Mouse (Mus musculus) regulatory T cell (primary cell): ENCODE data around the gene Wdr34.

ENCODE experiments used
- in situ Hi-C: fragments of 300-600 bp; cut with MboI, MseI; formaldehyde crosslinking; loops from one replicate; pipeline ENCODE4 v1.15.1; 2025; ENCODE audit warnings: high pct_unique_total_duplicates

Wdr34 gene

GRCm38 (mm10) chr2:30037762-30038161 is 10.9 kb downstream of the Wdr34 start:
- in situ Hi-C loops = no loop called here

DNA sequence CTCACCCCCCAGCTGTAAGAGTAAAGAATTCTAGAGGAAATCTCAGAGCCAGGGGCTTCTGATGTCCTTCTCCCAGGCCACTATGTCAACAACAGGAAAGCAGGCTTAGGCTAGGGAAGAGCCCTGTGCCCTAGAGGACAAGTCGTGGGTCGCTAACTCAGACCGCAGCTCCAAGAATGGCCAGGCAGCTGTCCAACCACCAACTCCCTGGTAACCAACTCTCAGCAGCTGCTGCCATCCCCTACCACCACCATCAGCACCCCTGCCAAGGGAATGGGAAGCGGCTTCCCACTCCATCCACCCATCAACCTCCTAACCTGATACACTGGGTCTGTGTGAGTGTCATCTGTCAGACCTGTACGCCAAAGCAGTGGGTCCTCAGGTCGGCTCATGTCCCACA is 15.7 kb downstream of the Wdr34 start:
- in situ Hi-C loops = no loop called here

GRCm38 (mm10) chr2:30032244-30032846 is 16.3 kb downstream of the Wdr34 start:
- in situ Hi-C loops = no loop called here

DNA sequence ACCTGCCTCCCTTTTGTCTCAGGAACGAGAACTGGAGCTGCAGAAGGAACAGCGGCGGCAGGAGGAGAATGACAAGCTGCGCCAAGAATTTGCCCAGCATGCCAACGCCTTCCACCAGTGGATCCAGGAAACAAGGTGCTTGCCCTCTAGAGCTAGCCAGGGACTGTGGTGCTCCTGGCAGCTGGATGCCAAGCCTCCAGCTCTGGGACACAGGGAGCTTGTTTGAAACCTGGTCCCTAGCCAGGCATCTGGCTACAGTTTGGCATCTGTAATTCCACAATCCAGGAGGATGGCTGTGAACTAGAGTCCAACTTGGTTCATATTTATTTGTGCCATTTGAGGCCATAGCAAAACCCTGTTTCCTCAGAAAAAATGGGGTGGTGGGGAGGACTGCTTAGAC is 21.7 kb downstream of the Wdr34 start:
- in situ Hi-C loops = no loop called here

DNA sequence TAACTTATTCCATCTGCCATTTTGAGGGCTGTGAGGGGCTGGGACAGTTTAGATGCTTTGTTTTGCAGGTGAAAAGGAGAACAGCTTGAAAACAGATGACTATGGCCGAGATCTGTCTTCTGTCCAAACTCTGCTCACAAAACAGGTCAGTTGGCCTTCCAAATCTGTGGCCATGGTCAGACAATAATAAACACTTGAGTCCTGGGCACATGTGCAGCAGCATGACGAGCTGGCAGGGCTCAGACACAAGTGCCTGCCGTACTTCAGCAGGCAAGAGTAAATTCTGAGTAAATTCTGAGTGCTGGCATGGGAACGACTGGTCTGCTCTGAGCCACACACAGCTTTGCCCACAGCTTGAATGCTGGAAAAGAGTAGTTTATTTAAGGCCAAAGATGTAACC is 23.2 kb downstream of the Wdr34 start:
- in situ Hi-C loops = no loop called here

DNA sequence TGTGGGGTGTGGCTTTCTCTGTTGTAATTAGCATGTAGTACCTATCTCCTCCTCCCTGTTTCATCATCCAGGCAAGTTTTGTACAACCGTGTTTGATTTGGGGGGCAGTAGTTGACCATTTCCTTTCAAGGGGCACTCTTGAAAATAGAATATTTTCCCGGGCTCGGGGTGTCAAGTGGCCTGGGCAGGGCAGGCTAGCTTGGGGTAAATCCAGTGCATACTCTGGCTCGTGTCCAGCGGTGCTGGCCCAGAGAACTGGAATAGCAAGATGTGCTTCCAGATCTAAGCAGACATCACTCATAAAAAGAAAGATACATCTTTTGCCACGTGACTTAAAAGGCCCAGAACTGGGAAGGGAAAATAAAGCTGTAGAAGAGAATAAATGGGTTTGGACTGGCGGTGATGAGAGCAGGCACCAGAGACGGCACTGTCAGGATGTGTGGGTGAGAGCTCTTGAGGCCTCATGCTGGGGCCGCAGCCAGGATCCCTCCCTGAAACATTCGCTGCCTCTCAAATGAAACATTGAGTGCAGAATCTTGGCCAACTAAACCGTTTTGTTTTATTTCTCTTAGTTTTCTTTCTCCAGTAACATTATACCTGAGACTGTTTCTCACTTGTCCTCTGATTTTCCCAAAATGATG is 34.2 kb downstream of the Wdr34 start:
- in situ Hi-C loops = loop anchor here (25.0 kb wide), 1 partner anchor 852 kb away; no protein-coding TSS in a partner anchor

- in situ Hi-C loops = loop anchor here (25.0 kb wide), 1 partner anchor 849 kb away; no protein-coding TSS in a partner anchor
Observed at GRCm38 (mm10) chr2:30010840-30011281, 37.8 kb downstream of the Wdr34 start.

DNA sequence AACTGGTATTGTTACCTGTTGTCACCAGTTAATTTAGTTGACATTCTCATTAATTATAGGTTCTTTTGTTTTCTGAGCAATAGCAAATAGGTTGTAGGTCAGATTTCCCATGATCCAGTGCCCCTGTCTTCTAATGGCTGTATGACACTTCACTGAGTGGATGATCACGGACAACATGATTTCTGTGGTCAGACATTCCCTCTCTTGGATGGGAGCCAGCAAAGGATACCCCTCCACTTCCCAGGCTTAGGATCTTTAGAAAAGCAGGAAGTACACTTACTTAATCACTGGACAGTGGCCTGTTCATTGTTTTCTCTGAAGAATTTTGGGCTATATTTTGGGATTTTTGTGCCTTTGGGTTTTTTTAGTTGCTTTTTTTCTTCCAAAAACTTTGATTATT is 39.6 kb downstream of the Wdr34 start:
- in situ Hi-C loops = loop anchor here (25.0 kb wide), 1 partner anchor 847 kb away; no protein-coding TSS in a partner anchor

DNA sequence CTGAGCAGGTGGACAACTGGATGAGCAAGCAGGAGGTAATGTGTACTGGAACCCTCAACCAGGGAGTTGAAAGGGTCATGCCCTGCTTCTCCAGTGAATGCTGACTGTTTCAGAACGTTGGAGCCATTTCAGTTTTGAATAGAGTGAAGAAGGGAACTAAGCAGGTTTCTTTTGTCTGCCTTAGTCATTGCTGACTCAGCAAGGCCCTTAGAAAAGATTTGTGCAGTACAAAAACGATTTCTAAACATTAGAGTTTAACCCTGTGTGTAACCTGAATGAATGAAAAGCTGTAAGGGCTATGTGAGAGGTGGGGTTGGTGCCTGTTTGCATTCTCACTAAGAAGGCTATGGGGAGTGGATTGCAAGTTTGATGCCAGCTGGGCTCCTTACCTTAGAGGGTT is 56.7 kb downstream of the Wdr34 start:
- in situ Hi-C loops = no loop called here
